Mouse (Mus musculus) intestine, postnatal 0 days (tissue): Measurements from ENCODE around the gene Lin7b. TPM values are rescaled to one million over a fixed set of nuclear protein-coding genes. Genes with fewer than 3 reads are reported as not detected.
A peak's percentile ranks its signal among the peaks of the same experiment; 100 is the strongest.

Source experiments
- ATAC-seq: fragments of 200-750 bp; cut with Nextera tagmentation; 2 replicates; pipeline ENCODE4 v1.8.0; 2017; ENCODE audit warnings: mild to moderate bottlenecking, moderate TSS enrichment, moderate library complexity
- H3K27ac ChIP-seq: fragments of 300-500 bp; sonication (generic); 2 replicates; pipeline ENCODE4 v1.5.1; 2014; ENCODE audit warnings: mild to moderate bottlenecking, low read depth, low read length, moderate library complexity
- H3K27me3 ChIP-seq: fragments of 300-500 bp; sonication (generic); replicated peaks from 2 replicates; pipeline ENCODE4 v1.6.1; 2014; ENCODE audit warnings: low read length, mixed read lengths; ENCODE audit not compliant: control insufficient read depth, insufficient read depth
- H3K36me3 ChIP-seq: fragments of 300-500 bp; sonication (generic); 2 replicates; pipeline ENCODE4 v1.6.1; 2014; ENCODE audit warnings: mild to moderate bottlenecking, moderate library complexity; ENCODE audit not compliant: control insufficient read depth, insufficient read depth
- H3K4me1 ChIP-seq: fragments of 300-500 bp; sonication (generic); replicated peaks from 2 replicates; pipeline ENCODE4 v1.6.1; 2014; ENCODE audit warnings: antibody characterized with exemption, low read length, mixed read lengths; ENCODE audit not compliant: control insufficient read depth, insufficient read depth
- H3K4me2 ChIP-seq: fragments of 300-500 bp; sonication (generic); replicated peaks from 2 replicates; pipeline ENCODE4 v1.6.1; 2014; ENCODE audit warnings: low read depth, mild to moderate bottlenecking, moderate library complexity
- H3K4me3 ChIP-seq: fragments of 300-500 bp; sonication (generic); 2 replicates; pipeline ENCODE4 v1.5.1; 2014; ENCODE audit warnings: low read depth, low read length
- H3K9ac ChIP-seq: fragments of 300-500 bp; sonication (generic); 2 replicates; pipeline ENCODE4 v1.6.1; 2014; ENCODE audit warnings: mild to moderate bottlenecking, low read depth, low read length
- H3K9me3 ChIP-seq: fragments of 300-500 bp; sonication (generic); 2 replicates; pipeline ENCODE4 v1.6.1; 2016; ENCODE audit warnings: mixed run types; ENCODE audit not compliant: control insufficient read depth
- CTCF ChIP-seq: sonication (generic); IDR thresholded peaks from 2 replicates; pipeline ENCODE4 v1.5.1; 2016; ENCODE audit warnings: low read depth, mild to moderate bottlenecking, control low read depth, antibody characterized with exemption, moderate library complexity
- whole genome bisulfite sequencing: fragments of 180-500 bp; shearing (Covaris S2); extraction: QIAGEN DNeasy Blood & Tissue Kit; methylation state at CpG from one replicate; pipeline ENCODE4 v1.1.7; 2014; 5-methylcytosine and 5-hydroxymethylcytosine counted together
- polyA plus RNA-seq: library from polyadenylated mRNA; unstranded; fragments of >200 nt; fragmentation: Nextera tagmentation; extraction: Ambion mirVana; gene quantifications from 2 replicates; pipeline ENCODE4 v1.2.1, GENCODE M21; 2015

Gene Lin7b
- polyA plus RNA-seq, 1 experiment from 2014 or later, result 3.4 TPM

GRCm38 (mm10) chr7:45413113-45413863 is 42.9 kb upstream of the Lin7b start, which contains the start of gene Ntf5:
Gene Ntf5, plus strand, starts transcription at chr7:45413695.
- peak within 1 kb of the TSS; percentile 58 for H3K4me3 ChIP-seq

GRCm38 (mm10) chr7:45412421-45412820 is 42.0 kb upstream of the Lin7b start:
- no peaks in the 10 kb centered on the region for H3K9me3 ChIP-seq
- no peak overlapping the region for H3K27ac ChIP-seq
- no peak overlapping the region for H3K4me3 ChIP-seq
- no peak for TF ChIP-seq CTCF
- H3K4me1 ChIP-seq, result peaks cover 14% of the 10 kb centered on the region; the same call in 1 of the 2 replicates
- no peaks in the 10 kb centered on the region for H3K36me3 ChIP-seq
- no peak for ATAC-seq
- H3K27me3 ChIP-seq, result peaks cover 79% of the 10 kb centered on the region
- no peak overlapping the region for H3K4me2 ChIP-seq
- 92% methylated on average over 2 of the region's 2 CpGs for WGBS
- H3K9ac ChIP-seq, result no peak overlapping the region

More at GRCm38 (mm10) chr7:45413113-45413863, 42.9 kb upstream of the Lin7b start, which contains the start of gene Ntf5:
- WGBS, result 3% methylated on average over 44 of the region's 45 CpGs
- Histone ChIP-seq H3K9ac (peak within 1 kb of the TSS; percentile 34), H3K27ac (no peak within 1 kb of the TSS), H3K4me2 (peak within 1 kb of the TSS; percentile 94), H3K4me1 (peaks cover 14% of the 10 kb centered on the region; the same call in 1 of the 2 replicates), H3K36me3 (no peaks in the 10 kb centered on the region), H3K27me3 (peaks cover 73% of the 10 kb centered on the region), H3K9me3 (no peaks in the 10 kb centered on the region)
- peak; percentile 20; the same call in 1 of the 2 replicates for ATAC-seq
- TF ChIP-seq CTCF, result no peak

- no peaks in the 10 kb centered on the region for H3K9me3 ChIP-seq
- peaks cover 81% of the 10 kb centered on the region for H3K27me3 ChIP-seq
- no peak for TF ChIP-seq CTCF
- H3K36me3 ChIP-seq, result no peaks in the 10 kb centered on the region
- no peak overlapping the region for H3K4me3 ChIP-seq
- H3K27ac ChIP-seq, result no peak overlapping the region
- no peak overlapping the region for H3K4me2 ChIP-seq
- no peak overlapping the region for H3K9ac ChIP-seq
- H3K4me1 ChIP-seq, result peaks cover 12% of the 10 kb centered on the region; the same call in 1 of the 2 replicates
- WGBS, result 88% methylated on average over 8 of the region's 8 CpGs
- ATAC-seq, result no peak
Observed at GRCm38 (mm10) chr7:45409497-45410163, 39.2 kb upstream of the Lin7b start.

- Histone ChIP-seq H3K36me3 (no peaks in the 10 kb centered on the region), H3K4me1 (0 out of 2 replicates have a peak, but pooled peaks cover 6% of the 10 kb centered on the region), H3K4me3 (no peak overlapping the region), H3K4me2 (no peak overlapping the region), H3K9me3 (no peaks in the 10 kb centered on the region), H3K9ac (no peak overlapping the region), H3K27me3 (peaks cover 74% of the 10 kb centered on the region), H3K27ac (no peak overlapping the region)
- no peak for TF ChIP-seq CTCF
- 88% methylated on average over 17 of the region's 17 CpGs for WGBS
- ATAC-seq, result no peak
Observed at GRCm38 (mm10) chr7:45408949-45409348, 38.6 kb upstream of the Lin7b start.

GRCm38 (mm10) chr7:45408351-45408750 is 38.0 kb upstream of the Lin7b start:
- H3K27ac ChIP-seq, result no peak overlapping the region
- H3K4me1 ChIP-seq, result 0 out of 2 replicates have a peak, but pooled peaks cover under 1% of the 10 kb centered on the region
- peaks cover 68% of the 10 kb centered on the region for H3K27me3 ChIP-seq
- H3K4me3 ChIP-seq, result no peak overlapping the region
- no peaks in the 10 kb centered on the region for H3K9me3 ChIP-seq
- 64% methylated on average over 7 of the region's 7 CpGs for WGBS
- no peak overlapping the region for H3K4me2 ChIP-seq
- ATAC-seq, result no peak
- no peak for TF ChIP-seq CTCF
- H3K36me3 ChIP-seq, result no peaks in the 10 kb centered on the region
- no peak overlapping the region for H3K9ac ChIP-seq

- H3K27me3 ChIP-seq, result peaks cover 66% of the 10 kb centered on the region
- 75% methylated on average over 10 of the region's 10 CpGs for WGBS
Observed at GRCm38 (mm10) chr7:45407836-45408235, 37.5 kb upstream of the Lin7b start.

More at GRCm38 (mm10) chr7:45407836-45408235, 37.5 kb upstream of the Lin7b start:
- ATAC-seq, result no peak
- no peaks in the 10 kb centered on the region for H3K4me1 ChIP-seq
- TF ChIP-seq CTCF, result no peak
- no peaks in the 10 kb centered on the region for H3K36me3 ChIP-seq
- no peak overlapping the region for H3K4me2 ChIP-seq
- H3K27ac ChIP-seq, result no peak overlapping the region
- H3K9ac ChIP-seq, result no peak overlapping the region
- H3K4me3 ChIP-seq, result no peak overlapping the region
- H3K9me3 ChIP-seq, result no peaks in the 10 kb centered on the region
